Mouse (Mus musculus): ENCODE results near the gene Ptprn2. TPM values are rescaled to one million over a fixed set of nuclear protein-coding genes. Genes with fewer than 3 reads are reported as not detected.

The Ptprn2 gene
- 0.20 and 0.30 TPM in 2 replicates for polyA plus RNA-seq (2014; fragmentation: Nextera tagmentation; extraction: Ambion mirVana)

DNA sequence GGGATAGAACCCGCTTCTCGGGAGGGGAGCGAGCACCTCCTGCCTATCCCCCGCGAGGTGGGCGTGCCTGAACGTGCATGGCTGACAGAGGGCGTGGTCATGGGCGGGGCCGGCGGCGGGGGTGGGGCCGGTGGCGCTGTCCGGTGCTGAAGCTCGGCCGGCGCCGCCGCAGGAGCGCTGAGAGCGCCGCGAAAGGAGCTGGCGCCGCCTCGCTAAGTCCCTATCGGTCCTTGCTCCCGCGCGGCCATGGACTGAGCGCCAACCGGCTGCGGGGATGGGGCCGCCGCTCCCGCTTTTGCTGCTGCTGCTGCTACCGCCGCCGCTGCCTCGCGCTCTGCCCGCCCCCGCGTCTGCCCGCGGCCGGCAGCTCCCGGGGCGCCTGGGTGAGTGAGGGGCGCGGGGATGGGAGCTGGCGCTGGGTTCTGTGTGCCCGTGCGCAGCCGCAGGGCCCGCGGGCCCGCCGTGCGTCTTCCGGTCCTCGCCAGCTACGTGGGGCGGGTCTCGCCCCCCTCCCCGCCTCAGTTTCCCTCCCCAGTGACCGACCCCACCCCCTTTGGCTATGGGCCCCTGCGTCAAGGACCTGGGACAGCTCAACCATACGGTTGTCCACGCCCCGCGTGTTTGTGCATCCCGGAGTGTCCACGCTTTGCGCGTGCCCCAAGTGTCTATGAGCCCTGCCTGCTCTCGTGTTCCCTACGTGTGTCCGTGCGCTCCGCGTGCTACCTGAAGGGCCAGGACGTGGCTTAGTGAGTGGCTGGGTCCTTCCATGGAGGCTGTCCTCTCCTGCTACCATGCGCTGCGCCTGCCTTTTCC is at the start of gene Ptprn2:
TSS of gene Ptprn2 (plus strand) at position 130 of the 813 bp plus-strand sequence.
- peak within 1 kb of the TSS; percentile 89 for H3K4me2 ChIP-seq
- no peak within 1 kb of the TSS for H3K9ac ChIP-seq
- H3K4me3 ChIP-seq (ENCODE audit: low read depth, low read length) = peak within 1 kb of the TSS; percentile 46
- DNase-seq = peak; percentile 89
- H3K27me3 ChIP-seq (ENCODE audit: insufficient read depth, low read length) = peaks cover 12% of the 10 kb centered on the region
- no peak for TF ChIP-seq CTCF (IDR thresholded peaks at IDR 0.05; ENCODE audit: low read depth)
- no peak within 1 kb of the TSS for H3K27ac ChIP-seq (ENCODE audit: low read depth)
- under 1% methylated on average over 79 of the region's 86 CpGs for WGBS
- peak; percentile 97 for ATAC-seq (ENCODE audit: insufficient read depth)
- H3K9me3 ChIP-seq (ENCODE audit: low read depth, low read length) = no peaks in the 10 kb centered on the region
- no peaks in the 10 kb centered on the region; the same call in 1 of the 2 replicates for H3K4me1 ChIP-seq (ENCODE audit: insufficient read depth)
- H3K36me3 ChIP-seq (ENCODE audit: insufficient read depth) = no peaks in the 10 kb centered on the region

DNA sequence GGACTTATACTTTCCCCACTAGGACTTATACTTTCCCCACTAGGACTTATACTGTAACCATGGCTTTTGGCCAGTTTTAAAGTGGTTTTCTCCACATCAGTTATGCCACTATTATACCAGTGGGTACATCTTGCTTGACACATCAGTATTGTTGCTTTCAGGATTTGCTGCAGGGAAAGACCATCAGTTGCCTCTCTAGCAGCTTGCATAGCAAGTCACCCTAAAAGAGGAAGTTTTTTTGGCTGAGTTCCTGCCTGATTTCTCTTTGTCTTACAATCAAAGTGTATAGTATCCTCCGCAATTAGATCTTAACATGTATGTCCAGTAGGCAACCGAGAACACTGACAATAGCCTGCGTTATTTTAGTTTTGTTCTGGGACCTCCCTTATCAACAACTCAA is 49.4 kb upstream of the Ptprn2 start:
- H3K4me3 ChIP-seq (ENCODE audit: low read depth, low read length) = no peak overlapping the region
- DNase-seq (peak; percentile 2), ATAC-seq (ENCODE audit: insufficient read depth) (no peak)
- H3K4me1 ChIP-seq (ENCODE audit: insufficient read depth) = no peaks in the 10 kb centered on the region
- no peak overlapping the region for H3K4me2 ChIP-seq
- no peaks in the 10 kb centered on the region for H3K9me3 ChIP-seq (ENCODE audit: low read depth, low read length)
- H3K9ac ChIP-seq = no peak overlapping the region
- no peak for TF ChIP-seq CTCF (IDR thresholded peaks at IDR 0.05; ENCODE audit: low read depth)
- WGBS = 91% methylated on average over 3 of the region's 3 CpGs
- H3K36me3 ChIP-seq (ENCODE audit: insufficient read depth) = peaks cover 67% of the 10 kb centered on the region
- no peaks in the 10 kb centered on the region for H3K27me3 ChIP-seq (ENCODE audit: insufficient read depth, low read length)
- no peak overlapping the region for H3K27ac ChIP-seq (ENCODE audit: low read depth)

DNA sequence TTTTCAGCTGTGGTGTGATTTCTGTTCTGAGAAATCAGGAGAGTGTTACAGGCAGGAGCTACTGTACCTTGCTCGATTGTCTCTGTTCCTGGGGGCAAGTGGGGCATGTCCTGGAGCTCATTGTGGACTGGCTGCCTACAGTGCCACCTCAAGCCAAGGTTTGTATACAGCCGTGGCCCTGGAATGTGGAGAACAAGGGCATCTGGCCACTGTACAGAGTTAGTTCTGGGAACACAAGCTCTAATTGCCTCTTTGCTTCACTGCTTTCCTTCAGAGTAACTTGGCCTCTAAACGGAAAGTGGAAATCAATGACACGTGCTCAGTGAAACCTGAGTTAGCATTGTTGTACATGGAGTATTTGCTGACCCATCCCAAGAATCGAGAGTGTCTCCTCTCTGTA is 46.9 kb upstream of the Ptprn2 start:
- no peak for ATAC-seq (ENCODE audit: insufficient read depth)

DNA sequence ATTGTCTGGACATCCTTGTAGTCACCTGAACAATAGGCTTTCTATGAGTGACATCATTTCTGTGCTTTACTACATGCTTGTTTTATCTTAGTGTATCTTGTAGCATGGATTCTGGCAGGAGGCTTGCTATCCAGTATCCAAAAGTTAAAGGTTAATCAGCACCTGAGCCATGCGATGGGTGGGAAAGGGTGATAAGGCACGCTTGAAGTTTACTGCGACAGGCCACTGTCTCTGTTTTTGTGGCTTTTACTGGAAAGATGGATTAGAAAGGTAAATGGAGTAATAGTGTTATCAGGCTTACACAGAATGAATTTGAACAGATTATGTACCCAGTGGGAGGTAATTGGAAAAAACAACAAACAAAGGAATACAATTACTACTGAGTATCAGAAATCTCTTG is 43.3 kb upstream of the Ptprn2 start:
- peaks cover 85% of the 10 kb centered on the region for H3K36me3 ChIP-seq (ENCODE audit: insufficient read depth)

More for the DNA sequence above, 46.9 kb upstream of the Ptprn2 start:
- no peak overlapping the region for H3K27ac ChIP-seq (ENCODE audit: low read depth)
- WGBS = 80% methylated on average over 5 of the region's 5 CpGs
- no peaks in the 10 kb centered on the region for H3K27me3 ChIP-seq (ENCODE audit: insufficient read depth, low read length)
- H3K36me3 ChIP-seq (ENCODE audit: insufficient read depth) = peaks cover 76% of the 10 kb centered on the region
- H3K4me2 ChIP-seq = no peak overlapping the region
- no peak overlapping the region for H3K9ac ChIP-seq
- H3K9me3 ChIP-seq (ENCODE audit: low read depth, low read length) = no peaks in the 10 kb centered on the region
- TF ChIP-seq CTCF (IDR thresholded peaks at IDR 0.05; ENCODE audit: low read depth) = no peak
- H3K4me3 ChIP-seq (ENCODE audit: low read depth, low read length) = no peak overlapping the region
- no peak for DNase-seq
- no peaks in the 10 kb centered on the region for H3K4me1 ChIP-seq (ENCODE audit: insufficient read depth)

DNA sequence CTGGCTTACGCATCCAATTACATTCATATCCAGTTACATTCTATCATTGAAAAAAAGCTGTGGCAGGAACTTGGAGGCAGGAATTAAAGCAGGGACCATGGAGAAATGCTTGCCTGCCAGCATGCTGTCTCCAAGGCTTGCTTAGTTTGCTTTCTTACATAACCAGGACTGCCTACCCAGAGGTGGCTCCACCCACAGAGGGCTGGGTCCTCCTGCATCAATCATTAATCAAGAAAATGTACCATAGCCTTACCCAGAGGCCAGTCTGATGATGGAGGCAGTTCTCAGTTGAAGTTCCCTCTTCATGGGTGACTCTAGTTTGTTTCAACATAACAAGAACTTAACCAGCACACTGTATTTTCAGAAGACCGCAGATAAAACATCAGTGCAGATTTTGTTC is 36.0 kb upstream of the Ptprn2 start:
- Histone ChIP-seq H3K27me3 (ENCODE audit: insufficient read depth, low read length) (no peaks in the 10 kb centered on the region), H3K9me3 (ENCODE audit: low read depth, low read length) (no peaks in the 10 kb centered on the region), H3K36me3 (ENCODE audit: insufficient read depth) (peaks cover 72% of the 10 kb centered on the region), H3K27ac (ENCODE audit: low read depth) (no peak overlapping the region), H3K4me1 (ENCODE audit: insufficient read depth) (no peaks in the 10 kb centered on the region), H3K9ac (no peak overlapping the region), H3K4me3 (ENCODE audit: low read depth, low read length) (no peak overlapping the region), H3K4me2 (no peak overlapping the region)
- DNase-seq (no peak), ATAC-seq (ENCODE audit: insufficient read depth) (no peak)
- WGBS = 94% methylated on average over 2 of the region's 2 CpGs
- no peak for TF ChIP-seq CTCF (IDR thresholded peaks at IDR 0.05; ENCODE audit: low read depth)

More for the DNA sequence above, 43.3 kb upstream of the Ptprn2 start:
- H3K4me3 ChIP-seq (ENCODE audit: low read depth, low read length) = no peak overlapping the region
- no peaks in the 10 kb centered on the region for H3K4me1 ChIP-seq (ENCODE audit: insufficient read depth)
- DNase-seq (no peak), ATAC-seq (ENCODE audit: insufficient read depth) (no peak)
- H3K9me3 ChIP-seq (ENCODE audit: low read depth, low read length) = no peaks in the 10 kb centered on the region
- WGBS = 82% methylated on average over 3 of the region's 3 CpGs
- no peaks in the 10 kb centered on the region for H3K27me3 ChIP-seq (ENCODE audit: insufficient read depth, low read length)
- H3K9ac ChIP-seq = no peak overlapping the region
- TF ChIP-seq CTCF (IDR thresholded peaks at IDR 0.05; ENCODE audit: low read depth) = no peak
- H3K4me2 ChIP-seq = no peak overlapping the region
- H3K27ac ChIP-seq (ENCODE audit: low read depth) = no peak overlapping the region

DNA sequence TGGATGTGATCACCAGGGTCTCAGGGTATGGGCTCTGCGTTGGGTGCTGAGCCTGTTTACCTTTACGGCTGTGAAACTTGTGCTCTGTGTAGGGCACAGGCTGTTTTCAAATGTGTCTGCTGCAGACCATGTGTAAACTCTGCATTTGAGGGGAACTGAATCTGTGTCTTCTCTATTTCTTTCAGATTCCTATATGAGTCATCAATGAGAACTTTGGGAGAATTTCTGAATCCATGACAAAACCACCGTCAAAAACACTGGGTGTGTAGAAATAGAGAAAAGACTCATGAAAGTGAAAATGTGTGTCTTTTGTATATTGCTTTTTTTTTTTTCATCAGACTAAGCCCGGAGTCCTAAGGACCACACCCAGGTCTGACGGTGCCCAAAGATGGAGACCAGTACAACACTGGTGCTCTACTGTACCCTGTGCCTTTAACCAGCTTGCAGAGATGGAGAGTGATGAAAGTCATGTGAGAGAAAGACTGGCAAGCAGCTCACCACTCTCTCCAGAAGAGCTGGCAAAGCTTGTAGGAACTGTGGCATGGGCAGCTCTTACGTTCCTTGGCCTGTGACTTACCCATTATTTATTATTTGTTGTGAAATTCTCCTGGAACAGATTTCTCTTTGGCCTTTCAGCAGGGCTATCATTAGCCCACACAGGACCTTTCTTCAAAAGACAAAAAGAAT is 25.0 kb upstream of the Ptprn2 start:
- no peak for DNase-seq
- Histone ChIP-seq H3K9me3 (ENCODE audit: low read depth, low read length) (no peaks in the 10 kb centered on the region), H3K9ac (no peak overlapping the region), H3K27me3 (ENCODE audit: insufficient read depth, low read length) (no peaks in the 10 kb centered on the region), H3K36me3 (ENCODE audit: insufficient read depth) (peaks cover 45% of the 10 kb centered on the region), H3K4me3 (ENCODE audit: low read depth, low read length) (no peak overlapping the region), H3K4me1 (ENCODE audit: insufficient read depth) (no peaks in the 10 kb centered on the region), H3K27ac (ENCODE audit: low read depth) (no peak overlapping the region), H3K4me2 (no peak overlapping the region)
- no peak for ATAC-seq (ENCODE audit: insufficient read depth)
- WGBS = 90% methylated on average over 6 of the region's 6 CpGs
- TF ChIP-seq CTCF (IDR thresholded peaks at IDR 0.05; ENCODE audit: low read depth) = no peak

DNA sequence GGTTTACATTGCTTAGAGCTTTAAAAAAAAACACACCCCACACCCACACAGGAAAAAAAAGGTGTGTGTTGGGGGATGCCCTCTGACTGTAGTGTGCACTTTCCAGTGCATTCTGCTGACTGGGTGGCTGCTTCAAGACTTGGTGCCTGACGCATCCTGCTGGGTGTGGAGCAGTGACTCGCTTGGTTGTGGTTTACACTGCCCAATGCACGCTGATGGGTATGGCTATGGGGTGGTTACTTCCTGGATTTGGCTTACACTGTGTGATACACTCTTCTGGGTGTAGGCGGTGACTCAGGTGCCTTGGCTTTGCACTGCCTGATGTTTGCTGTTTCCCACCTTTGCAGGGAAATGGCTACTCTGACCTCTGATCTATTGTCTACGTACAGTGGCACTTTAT is 18.5 kb upstream of the Ptprn2 start:
- no peak for ATAC-seq (ENCODE audit: insufficient read depth)
- no peaks in the 10 kb centered on the region for H3K4me1 ChIP-seq (ENCODE audit: insufficient read depth)
- H3K9me3 ChIP-seq (ENCODE audit: low read depth, low read length) = no peaks in the 10 kb centered on the region
- no peaks in the 10 kb centered on the region for H3K27me3 ChIP-seq (ENCODE audit: insufficient read depth, low read length)
- H3K9ac ChIP-seq = no peak overlapping the region
- H3K36me3 ChIP-seq (ENCODE audit: insufficient read depth) = peaks cover 18% of the 10 kb centered on the region; the same call in 1 of the 2 replicates
- WGBS = 86% methylated on average over 5 of the region's 5 CpGs
- no peak overlapping the region for H3K4me3 ChIP-seq (ENCODE audit: low read depth, low read length)
- no peak overlapping the region for H3K4me2 ChIP-seq
- no peak for DNase-seq
- no peak for TF ChIP-seq CTCF (IDR thresholded peaks at IDR 0.05; ENCODE audit: low read depth)
- no peak overlapping the region for H3K27ac ChIP-seq (ENCODE audit: low read depth)

Measured in lung, embryonic 14.5 days (tissue).